Mouse (Mus musculus) cerebellum, adult 2 months (tissue): ENCODE results near the gene Snx22. TPM values are rescaled to one million over a fixed set of nuclear protein-coding genes. Genes with fewer than 3 reads are reported as not detected.
A peak's percentile ranks its signal among the peaks of the same experiment; 100 is the strongest.

Experiments
- DNase-seq, 2 experiments: peaks; one replicate each; pipeline ENCODE4 v3.0.0; 2021
- H3K27ac ChIP-seq: fragments of 200-500 bp; 2 replicates; pipeline ENCODE4 v1.5.1; 2012; ENCODE audit warnings: low read length, control low read depth, inconsistent platforms; ENCODE audit not compliant: insufficient read depth
- H3K27me3 ChIP-seq: fragments of 200-500 bp; 2 replicates; pipeline ENCODE4 v1.6.1; 2012; ENCODE audit warnings: inconsistent platforms, mild to moderate bottlenecking, low read length, moderate library complexity; ENCODE audit not compliant: control insufficient read depth, insufficient read depth
- H3K4me1 ChIP-seq: fragments of 200-500 bp; 2 replicates; pipeline ENCODE4 v1.6.1; 2011; ENCODE audit warnings: low read length; ENCODE audit not compliant: control insufficient read depth, insufficient read depth
- H3K4me3 ChIP-seq: fragments of 200-500 bp; replicated peaks from 2 replicates; pipeline ENCODE3; 2011; ENCODE audit warnings: mild to moderate bottlenecking, low read depth, low read length, control low read depth; ENCODE audit not compliant: insufficient read depth
- CTCF ChIP-seq: fragments of 200-500 bp; IDR thresholded peaks from 2 replicates; pipeline ENCODE4 v1.5.1; 2011; ENCODE audit warnings: low read depth, mild to moderate bottlenecking, control low read depth, low read length, moderate library complexity, borderline replicate concordance; ENCODE audit not compliant: insufficient read depth
- POLR2A ChIP-seq: fragments of 200-500 bp; IDR thresholded peaks from 2 replicates; pipeline ENCODE4 v1.6.1; 2011; ENCODE audit warnings: low read length, control low read depth, borderline replicate concordance; ENCODE audit not compliant: insufficient read depth
- WGBS: fragments of 180-500 bp; shearing (Covaris S2); methylation state at CpG from one replicate; pipeline ENCODE4 v1.1.7; 2018; 5-methylcytosine and 5-hydroxymethylcytosine counted together
- polyA plus RNA-seq: library from polyadenylated mRNA; depleted of rRNA; stranded (reverse); fragments of >200 nt; gene quantifications from 2 replicates; pipeline ENCODE4 v1.2.3, GENCODE M21; 2012

Snx22 gene
- polyA plus RNA-seq, 1 experiment = 9.7 TPM

- Histone ChIP-seq H3K4me1 (no peaks in the 10 kb centered on the region), H3K4me3 (no peak overlapping the region), H3K27ac (no peak overlapping the region), H3K27me3 (no peaks in the 10 kb centered on the region)
- DNase-seq = no peak
- TF ChIP-seq POLR2A (no peak), CTCF (no peak)
- WGBS = 90% methylated on average over 6 of the region's 6 CpGs
Measured at GRCm38 (mm10) chr9:66102668-66103067, 33.1 kb upstream of the Snx22 start.

DNA sequence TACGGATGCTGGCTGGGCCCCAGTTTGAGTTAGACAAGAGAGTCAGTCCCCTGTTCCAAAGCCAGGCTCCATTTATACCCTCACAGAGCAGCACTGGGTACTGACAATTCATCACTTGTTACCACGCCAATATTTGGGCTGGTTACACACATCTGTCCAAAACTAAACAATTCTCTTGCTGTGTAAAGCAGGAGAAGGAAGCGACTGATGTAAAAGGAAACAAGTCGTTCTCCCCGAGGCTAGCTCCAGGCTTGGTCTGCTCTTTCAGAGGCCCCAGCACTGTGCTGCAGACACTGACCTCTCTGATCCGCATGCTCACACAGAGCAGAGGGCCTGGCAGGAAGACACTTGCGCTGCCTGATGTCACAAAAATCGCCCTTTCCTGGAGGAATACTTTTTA lies 32.1 kb upstream of the Snx22 start:
- 85% methylated on average over 8 of the region's 8 CpGs for WGBS
- TF ChIP-seq CTCF (no peak), POLR2A (no peak)
- no peak overlapping the region for H3K27ac ChIP-seq

GRCm38 (mm10) chr9:66092664-66093063 lies 23.1 kb upstream of the Snx22 start:
- Histone ChIP-seq H3K27me3 (no peaks in the 10 kb centered on the region), H3K4me1 (no peaks in the 10 kb centered on the region), H3K4me3 (no peak overlapping the region), H3K27ac (no peak overlapping the region)
- TF ChIP-seq CTCF (no peak), POLR2A (no peak)
- WGBS = 84% methylated on average over 2 of the region's 2 CpGs
- no peak for DNase-seq

More for the DNA sequence above, 32.1 kb upstream of the Snx22 start:
- H3K4me3 ChIP-seq = no peak overlapping the region
- no peaks in the 10 kb centered on the region for H3K4me1 ChIP-seq
- H3K27me3 ChIP-seq = no peaks in the 10 kb centered on the region
- DNase-seq = peak in 1 of 2 experiments; percentile 21

DNA sequence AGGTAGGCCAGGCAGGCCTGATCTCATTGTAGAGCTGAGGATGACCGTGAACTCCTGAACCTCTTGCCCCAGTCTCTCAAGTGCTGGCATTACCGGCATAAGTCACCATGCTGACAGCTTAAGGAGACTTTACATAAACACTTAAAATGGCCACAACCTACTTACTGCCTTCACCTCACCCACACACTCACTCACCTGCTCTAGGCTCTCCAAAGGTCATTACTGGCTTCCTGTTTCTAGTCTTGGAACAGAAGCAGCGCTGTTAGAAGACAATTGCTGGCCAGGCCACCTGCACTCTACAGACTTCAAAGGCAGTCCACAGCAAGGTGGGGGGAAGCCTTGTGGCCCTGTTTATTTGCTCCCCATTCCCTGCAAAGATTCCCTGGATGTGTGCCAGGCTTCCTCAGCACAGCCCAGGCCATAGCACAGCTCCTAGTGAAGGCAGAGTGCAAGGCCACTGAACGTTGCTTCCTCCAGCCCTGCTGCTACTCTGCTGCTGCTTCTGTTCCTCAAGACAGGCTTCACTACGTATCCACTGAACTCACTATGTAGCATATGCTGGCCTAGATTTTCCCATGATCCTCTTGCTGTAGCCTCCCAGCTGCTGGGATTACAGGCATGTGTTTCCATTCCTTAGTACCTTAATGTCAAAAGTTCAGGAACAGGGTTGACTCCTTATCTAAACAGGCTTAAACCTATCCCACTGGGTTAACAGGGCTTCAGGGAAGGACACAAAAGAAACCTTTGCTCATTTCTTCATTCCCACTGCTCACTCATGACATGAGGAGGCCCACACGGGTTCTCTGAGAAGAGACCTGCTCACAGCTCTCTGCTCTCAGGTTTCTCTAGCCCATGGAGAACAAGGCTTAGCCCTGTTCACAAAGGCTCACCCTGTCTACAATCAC lies 22.1 kb upstream of the Snx22 start:
- DNase-seq = no peak
- Histone ChIP-seq H3K4me3 (no peak overlapping the region), H3K27ac (no peak overlapping the region), H3K27me3 (no peaks in the 10 kb centered on the region), H3K4me1 (no peaks in the 10 kb centered on the region)
- no peak for TF ChIP-seq CTCF
- no peak for TF ChIP-seq POLR2A
- 73% methylated on average over 6 of the region's 6 CpGs for WGBS

GRCm38 (mm10) chr9:66090593-66091244 lies 21.2 kb upstream of the Snx22 start:
- H3K4me3 ChIP-seq = no peak overlapping the region
- TF ChIP-seq POLR2A = no peak
- no peak for TF ChIP-seq CTCF
- DNase-seq = no peak
- WGBS = 62% methylated on average over 13 of the region's 13 CpGs
- H3K27ac ChIP-seq = no peak overlapping the region
- no peaks in the 10 kb centered on the region for H3K4me1 ChIP-seq
- H3K27me3 ChIP-seq = no peaks in the 10 kb centered on the region

DNA sequence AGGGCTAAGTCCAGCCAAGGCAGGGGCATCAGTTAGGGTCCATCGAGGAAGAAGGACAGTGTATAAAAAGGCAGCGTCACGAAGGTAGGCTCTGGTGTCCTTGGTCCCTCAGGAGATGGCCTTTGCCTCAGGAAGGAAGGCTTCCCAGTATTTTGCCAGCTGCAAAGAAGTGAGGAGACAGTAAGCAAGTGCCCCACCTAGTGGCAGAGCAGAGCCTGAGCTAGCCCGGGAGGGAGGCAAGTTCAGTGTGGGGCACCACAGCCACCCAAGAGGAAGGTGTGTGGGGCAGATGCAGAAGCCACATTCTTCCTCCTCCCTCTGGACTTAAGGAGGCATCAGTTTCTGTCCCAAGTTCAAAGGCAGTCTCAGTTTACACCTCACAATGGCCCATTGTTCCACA lies 18.9 kb upstream of the Snx22 start:
- no peak overlapping the region for H3K4me3 ChIP-seq
- H3K27ac ChIP-seq = no peak overlapping the region
- no peak for TF ChIP-seq POLR2A
- peak; percentile 70; the same call in 1 of the 2 replicates for TF ChIP-seq CTCF
- H3K27me3 ChIP-seq = no peaks in the 10 kb centered on the region
- DNase-seq = peak; percentile 52 to 53
- H3K4me1 ChIP-seq = no peaks in the 10 kb centered on the region; the same call in 1 of the 2 replicates
- 28% methylated on average over 4 of the region's 4 CpGs for WGBS

DNA sequence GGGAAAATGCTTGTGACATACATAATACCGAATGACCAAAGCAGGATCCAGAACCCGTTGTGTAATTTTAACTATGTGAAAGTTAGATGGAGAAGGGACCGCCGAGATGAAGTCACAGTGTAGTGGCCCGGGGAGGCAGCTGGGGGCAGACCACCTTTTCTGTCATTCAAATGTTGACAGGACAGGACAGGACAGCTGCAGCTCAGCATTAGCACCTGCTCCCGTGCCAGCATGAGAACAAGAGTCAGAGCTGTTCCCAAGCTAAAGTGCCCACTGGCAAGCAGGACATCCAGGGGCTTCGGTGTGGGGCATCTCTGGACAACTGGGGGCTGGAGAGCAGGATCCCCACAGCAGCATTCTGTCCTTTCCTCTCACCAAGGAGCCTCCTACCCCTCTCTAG lies 17.5 kb upstream of the Snx22 start:
- Histone ChIP-seq H3K27me3 (no peaks in the 10 kb centered on the region), H3K4me1 (no peaks in the 10 kb centered on the region; the same call in 1 of the 2 replicates), H3K27ac (no peak overlapping the region), H3K4me3 (no peak overlapping the region)
- TF ChIP-seq CTCF = no peak
- no peak for TF ChIP-seq POLR2A
- 90% methylated on average over 7 of the region's 7 CpGs for WGBS
- DNase-seq = no peak

DNA sequence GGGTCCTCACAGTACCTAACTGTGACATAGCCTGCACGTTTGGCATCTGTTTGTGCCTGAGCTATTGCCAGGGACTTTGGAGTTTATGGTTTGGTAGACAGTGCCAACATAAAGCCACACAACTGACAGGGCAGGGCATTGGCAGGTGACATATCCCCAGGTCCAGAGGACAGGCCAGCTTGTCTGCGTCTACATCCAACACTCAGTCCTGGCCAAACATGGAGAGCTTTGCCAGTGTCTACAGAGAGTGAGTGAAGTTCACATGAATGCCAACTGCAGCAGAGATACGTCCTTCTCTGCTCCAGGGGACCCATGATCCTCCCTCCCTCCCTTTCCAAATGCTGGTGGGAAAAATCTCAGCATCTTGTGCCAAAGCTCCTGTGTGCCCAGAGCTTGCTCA lies 14.7 kb upstream of the Snx22 start:
- WGBS = 11% methylated on average over 3 of the region's 3 CpGs
- Histone ChIP-seq H3K27me3 (no peaks in the 10 kb centered on the region), H3K27ac (no peak overlapping the region), H3K4me1 (no peaks in the 10 kb centered on the region; the same call in 1 of the 2 replicates), H3K4me3 (no peak overlapping the region)
- DNase-seq = no peak
- TF ChIP-seq CTCF (no peak), POLR2A (no peak)

- Histone ChIP-seq H3K27ac (no peak overlapping the region), H3K27me3 (no peaks in the 10 kb centered on the region), H3K4me3 (no peak overlapping the region), H3K4me1 (no peaks in the 10 kb centered on the region; the same call in 1 of the 2 replicates)
- TF ChIP-seq CTCF (no peak), POLR2A (no peak)
- WGBS = 77% methylated on average over 4 of the region's 4 CpGs
- DNase-seq = no peak
Measured at GRCm38 (mm10) chr9:66081999-66082398, 12.5 kb upstream of the Snx22 start.
